Mouse (Mus musculus) urinary bladder, postnatal 10 days (tissue): ENCODE measurements at regions not wholly inside any gene's neighbourhood (a gene's known extent, or its start where the extent isn't known, plus 50 kb on each side); places are given as distances from the start of the nearest gene placed in this dataset.
A peak's percentile ranks its signal among the peaks of the same experiment; 100 is the strongest.

Source experiments
- DNase-seq: peaks from one replicate; pipeline ENCODE4 v3.0.0; 2022; ENCODE audit warnings: low spot score

- DNase-seq, result no peak
These were observed 944.1 kb upstream of the Adgrl4 start for GRCm38 (mm10) chr3:150493433-150494045.

- DNase-seq, result no peak
These were observed 906.7 kb upstream of the Adgrl4 start for GRCm38 (mm10) chr3:150530966-150531365.

GRCm38 (mm10) chr3:150543118-150543517, 894.6 kb upstream of the Adgrl4 start:
- DNase-seq, result no peak

GRCm38 (mm10) chr3:150588474-150588873, 849.2 kb upstream of the Adgrl4 start:
- DNase-seq, result no peak

- DNase-seq, result no peak
These were observed 846.7 kb upstream of the Adgrl4 start for GRCm38 (mm10) chr3:150590978-150591377.

GRCm38 (mm10) chr3:150603400-150604095, 834.1 kb upstream of the Adgrl4 start:
- no peak for DNase-seq

GRCm38 (mm10) chr3:150610681-150611101, 827.0 kb upstream of the Adgrl4 start:
- DNase-seq, result peak; percentile 35

GRCm38 (mm10) chr3:150637544-150637943, 800.1 kb upstream of the Adgrl4 start:
- DNase-seq, result no peak

- no peak for DNase-seq
These were observed 797.5 kb upstream of the Adgrl4 start for GRCm38 (mm10) chr3:150640004-150640676.

- no peak for DNase-seq
These were observed 789.6 kb upstream of the Adgrl4 start for GRCm38 (mm10) chr3:150648040-150648439.

- DNase-seq, result no peak
These were observed 787.7 kb upstream of the Adgrl4 start for GRCm38 (mm10) chr3:150649783-150650565.

- DNase-seq, result no peak
These were observed 741.9 kb upstream of the Adgrl4 start for GRCm38 (mm10) chr3:150695751-150696150.

GRCm38 (mm10) chr3:150699990-150700389, 737.7 kb upstream of the Adgrl4 start:
- DNase-seq, result no peak
